Mouse (Mus musculus) E14TG2a.4 (cell line): ENCODE measurements around the gene 1700028P14Rik.

Experiments used
- CTCF ChIP-seq: conservative IDR thresholded peaks from 2 replicates; pipeline ENCODE4 v1.5.1; 2014; ENCODE audit warnings: low read length
- POU5F1 ChIP-seq: IDR thresholded peaks from 2 replicates; pipeline ENCODE4 v1.6.1; 2014; ENCODE audit warnings: low read length, borderline replicate concordance

DNA sequence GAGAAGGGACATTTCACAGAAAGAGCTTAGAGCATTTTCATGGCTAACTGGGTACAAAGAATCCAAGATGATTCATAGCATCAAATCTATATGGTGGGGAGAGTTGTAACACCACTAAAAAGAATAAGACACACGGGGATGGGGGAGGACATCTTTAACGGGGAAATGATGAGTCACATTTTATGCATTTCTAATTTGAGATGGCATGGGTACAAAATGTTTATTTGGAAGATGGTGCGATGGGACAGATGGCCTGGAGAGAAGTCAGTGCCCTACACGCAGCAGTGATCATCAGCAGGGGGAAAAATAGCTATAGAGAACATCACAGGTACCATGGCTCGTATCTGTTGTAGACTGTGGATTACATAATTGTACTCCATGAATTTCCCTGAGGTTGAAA lies 88.9 kb downstream of the 1700028P14Rik start:
- TF ChIP-seq CTCF (no peak), POU5F1 (no peak)
